Mouse (Mus musculus): ENCODE data around the gene Zfp69.

GRCm38 (mm10) chr4:120948938-120949337, 2.6 kb downstream of the Zfp69 start:
- TF ChIP-seq ZC3H11A (IDR thresholded peaks at IDR 0.05; ENCODE audit: low read depth, low read length) (no peak), JUND (conservative IDR thresholded peaks at IDR 0.05; ENCODE audit: low read depth, low read length) (no peak)

All from CH12.LX (cell line).